Mouse (Mus musculus): ENCODE results near the gene Klhl11. TPM values are rescaled to one million over a fixed set of nuclear protein-coding genes. Genes with fewer than 3 reads are reported as not detected.

Gene Klhl11
- 43.3 and 49.5 TPM in 2 replicates for total RNA-seq (2012; rRNA removed)

- DNase-seq (ENCODE audit: low read depth, low spot score), result peak; percentile 85
- in situ Hi-C loops (cut with MboI; ENCODE audit: low sequenced_read_pairs in 2 of 2, unreplicated experiment in 2 of 2), result no loop called here
- Histone ChIP-seq H3K27ac (ENCODE audit: insufficient read depth, low read depth, low read length, poor library complexity, severe bottlenecking) (no peak within 1 kb of the TSS), H3K4me1 (ENCODE audit: control insufficient read depth in 2 of 2, insufficient read depth in 2 of 2, low read length in 2 of 2, poor library complexity in 1 of 2) (peaks cover 0 to 2% of the 10 kb centered on the region in 2 experiments; a peak in 1 of 4 replicates), H3K4me3 (ENCODE audit: insufficient read depth in 1 of 2, low read depth in 1 of 2, low read length in 2 of 2, poor library complexity in 1 of 2, severe bottlenecking in 1 of 2) (peak within 1 kb of the TSS; percentile 90 to 98), H3K9ac (ENCODE audit: insufficient read depth, low read depth, low read length, poor library complexity, severe bottlenecking) (peak within 1 kb of the TSS; percentile 90), H3K36me3 (ENCODE audit: control insufficient read depth, insufficient read depth, low read length, poor library complexity, severe bottlenecking) (peaks cover 4% of the 10 kb centered on the region; the same call in 1 of the 2 replicates), H3K9me3 (ENCODE audit: control insufficient read depth, insufficient read depth, low read depth, low read length) (no peaks in the 10 kb centered on the region)
- TF ChIP-seq HCFC1 (IDR thresholded peaks at IDR 0.05; ENCODE audit: borderline replicate concordance, insufficient read depth, low read length), result peak; percentile 69
- TF ChIP-seq CHD2 (IDR thresholded peaks at IDR 0.05; ENCODE audit: low read depth, low read length), result no peak
- no peak for TF ChIP-seq MAFK (IDR thresholded peaks at IDR 0.05; ENCODE audit: insufficient read depth, low read depth, low read length)
- TF ChIP-seq ZC3H11A (IDR thresholded peaks at IDR 0.05; ENCODE audit: borderline replicate concordance, low read depth, low read length), result no peak
- TF ChIP-seq ZNF384 (IDR thresholded peaks at IDR 0.05; ENCODE audit: low read depth, low read length), result peak; percentile 94
Observed at GRCm38 (mm10) chr11:100472197-100472934, at the start of gene Klhl11. Klhl11 (minus strand) TSS chr11:100472741.

GRCm38 (mm10) chr11:100520838-100521237 is 48.3 kb upstream of the Klhl11 start:
- in situ Hi-C loops (cut with MboI; ENCODE audit: low sequenced_read_pairs in 2 of 2, unreplicated experiment in 2 of 2), result no loop called here
- Histone ChIP-seq H3K36me3 (ENCODE audit: control insufficient read depth, insufficient read depth, low read length, poor library complexity, severe bottlenecking) (peaks cover 74% of the 10 kb centered on the region), H3K9me3 (ENCODE audit: control insufficient read depth, insufficient read depth, low read depth, low read length) (no peaks in the 10 kb centered on the region), H3K4me3 (ENCODE audit: insufficient read depth in 1 of 2, low read depth in 1 of 2, low read length in 2 of 2, poor library complexity in 1 of 2, severe bottlenecking in 1 of 2) (no peak overlapping the region), H3K27ac (ENCODE audit: insufficient read depth, low read depth, low read length, poor library complexity, severe bottlenecking) (no peak overlapping the region), H3K9ac (ENCODE audit: insufficient read depth, low read depth, low read length, poor library complexity, severe bottlenecking) (no peak overlapping the region), H3K4me1 (ENCODE audit: control insufficient read depth in 2 of 2, insufficient read depth in 2 of 2, low read length in 2 of 2, poor library complexity in 1 of 2) (peaks cover 3 to 10% of the 10 kb centered on the region in 2 experiments; a peak in 1 of 4 replicates)
- TF ChIP-seq HCFC1 (IDR thresholded peaks at IDR 0.05; ENCODE audit: borderline replicate concordance, insufficient read depth, low read length), result no peak
- TF ChIP-seq CHD2 (IDR thresholded peaks at IDR 0.05; ENCODE audit: low read depth, low read length), result no peak
- no peak for TF ChIP-seq ZNF384 (IDR thresholded peaks at IDR 0.05; ENCODE audit: low read depth, low read length)
- no peak for TF ChIP-seq ZC3H11A (IDR thresholded peaks at IDR 0.05; ENCODE audit: borderline replicate concordance, low read depth, low read length)
- no peak for TF ChIP-seq MAFK (IDR thresholded peaks at IDR 0.05; ENCODE audit: insufficient read depth, low read depth, low read length)
- no peak for DNase-seq (ENCODE audit: low read depth, low spot score)

GRCm38 (mm10) chr11:100519188-100519587 is 46.6 kb upstream of the Klhl11 start:
- no peaks in the 10 kb centered on the region for H3K9me3 ChIP-seq (ENCODE audit: control insufficient read depth, insufficient read depth, low read depth, low read length)
- no peak overlapping the region for H3K27ac ChIP-seq (ENCODE audit: insufficient read depth, low read depth, low read length, poor library complexity, severe bottlenecking)
- H3K4me1 ChIP-seq (ENCODE audit: control insufficient read depth in 2 of 2, insufficient read depth in 2 of 2, low read length in 2 of 2, poor library complexity in 1 of 2), result no peaks in the 10 kb centered on the region
- no peak for DNase-seq (ENCODE audit: low read depth, low spot score)
- H3K36me3 ChIP-seq (ENCODE audit: control insufficient read depth, insufficient read depth, low read length, poor library complexity, severe bottlenecking), result peaks cover 85% of the 10 kb centered on the region
- no peak for TF ChIP-seq CHD2 (IDR thresholded peaks at IDR 0.05; ENCODE audit: low read depth, low read length)
- TF ChIP-seq ZC3H11A (IDR thresholded peaks at IDR 0.05; ENCODE audit: borderline replicate concordance, low read depth, low read length), result no peak
- TF ChIP-seq MAFK (IDR thresholded peaks at IDR 0.05; ENCODE audit: insufficient read depth, low read depth, low read length), result no peak
- no peak for TF ChIP-seq HCFC1 (IDR thresholded peaks at IDR 0.05; ENCODE audit: borderline replicate concordance, insufficient read depth, low read length)
- TF ChIP-seq ZNF384 (IDR thresholded peaks at IDR 0.05; ENCODE audit: low read depth, low read length), result no peak
- in situ Hi-C loops (cut with MboI; ENCODE audit: low sequenced_read_pairs in 2 of 2, unreplicated experiment in 2 of 2), result no loop called here
- H3K4me3 ChIP-seq (ENCODE audit: insufficient read depth in 1 of 2, low read depth in 1 of 2, low read length in 2 of 2, poor library complexity in 1 of 2, severe bottlenecking in 1 of 2), result no peak overlapping the region
- no peak overlapping the region for H3K9ac ChIP-seq (ENCODE audit: insufficient read depth, low read depth, low read length, poor library complexity, severe bottlenecking)

GRCm38 (mm10) chr11:100518188-100518591 is 45.6 kb upstream of the Klhl11 start:
- peaks cover 84% of the 10 kb centered on the region for H3K36me3 ChIP-seq (ENCODE audit: control insufficient read depth, insufficient read depth, low read length, poor library complexity, severe bottlenecking)
- H3K27ac ChIP-seq (ENCODE audit: insufficient read depth, low read depth, low read length, poor library complexity, severe bottlenecking), result no peak overlapping the region
- H3K4me1 ChIP-seq (ENCODE audit: control insufficient read depth in 2 of 2, insufficient read depth in 2 of 2, low read length in 2 of 2, poor library complexity in 1 of 2), result no peaks in the 10 kb centered on the region
- no peak overlapping the region for H3K4me3 ChIP-seq (ENCODE audit: insufficient read depth in 1 of 2, low read depth in 1 of 2, low read length in 2 of 2, poor library complexity in 1 of 2, severe bottlenecking in 1 of 2)
- TF ChIP-seq MAFK (IDR thresholded peaks at IDR 0.05; ENCODE audit: insufficient read depth, low read depth, low read length) (no peak), CHD2 (IDR thresholded peaks at IDR 0.05; ENCODE audit: low read depth, low read length) (no peak), ZNF384 (IDR thresholded peaks at IDR 0.05; ENCODE audit: low read depth, low read length) (no peak), HCFC1 (IDR thresholded peaks at IDR 0.05; ENCODE audit: borderline replicate concordance, insufficient read depth, low read length) (no peak), ZC3H11A (IDR thresholded peaks at IDR 0.05; ENCODE audit: borderline replicate concordance, low read depth, low read length) (no peak)
- no peaks in the 10 kb centered on the region for H3K9me3 ChIP-seq (ENCODE audit: control insufficient read depth, insufficient read depth, low read depth, low read length)
- in situ Hi-C loops (cut with MboI; ENCODE audit: low sequenced_read_pairs in 2 of 2, unreplicated experiment in 2 of 2), result no loop called here
- DNase-seq (ENCODE audit: low read depth, low spot score), result no peak
- H3K9ac ChIP-seq (ENCODE audit: insufficient read depth, low read depth, low read length, poor library complexity, severe bottlenecking), result no peak overlapping the region

All from ES-E14 (cell line).